Mouse (Mus musculus) C2C12 (cell line): Measurements from ENCODE around the gene Nfyb. TPM values are rescaled to one million over a fixed set of nuclear protein-coding genes. Genes with fewer than 3 reads are reported as not detected.

Source experiments
- H3K27me3 ChIP-seq: one replicate; pipeline ENCODE4 v1.6.1; 2011; ENCODE audit not compliant: control insufficient read depth, insufficient read depth, insufficient read length
- H3K36me3 ChIP-seq: one replicate; pipeline ENCODE4 v1.6.1; 2011; ENCODE audit not compliant: control insufficient read depth, insufficient read depth
- H3K4me3 ChIP-seq: one replicate; pipeline ENCODE4 v1.5.1; 2011; ENCODE audit warnings: mild to moderate bottlenecking, control low read depth; ENCODE audit not compliant: poor library complexity, insufficient read depth, severe bottlenecking
- H3K79me2 ChIP-seq: one replicate; pipeline ENCODE4 v1.6.1; 2011; ENCODE audit not compliant: control insufficient read depth, insufficient read depth
- H3K79me3 ChIP-seq: one replicate; pipeline ENCODE4 v1.6.1; 2011; ENCODE audit warnings: low read depth, control low read depth
- H3ac ChIP-seq: one replicate; pipeline ENCODE3; 2011; ENCODE audit warnings: low read depth; ENCODE audit not compliant: control insufficient read depth, insufficient read length
- CEBPB ChIP-seq: IDR thresholded peaks from one replicate; pipeline ENCODE4 v1.6.1; 2011; ENCODE audit warnings: low read depth, mild to moderate bottlenecking, control low read depth, moderate library complexity
- CTCF ChIP-seq: IDR thresholded peaks from one replicate; pipeline ENCODE4 v1.5.1; 2011; ENCODE audit not compliant: control insufficient read depth, insufficient read depth, insufficient read length
- FOSL1 ChIP-seq: IDR thresholded peaks from one replicate; pipeline ENCODE4 v1.8.0; 2011; ENCODE audit warnings: mild to moderate bottlenecking, low read length; ENCODE audit not compliant: poor library complexity, insufficient read depth, severe bottlenecking
- MAX ChIP-seq: IDR thresholded peaks from one replicate; pipeline ENCODE4 v1.6.1; 2011; ENCODE audit warnings: mild to moderate bottlenecking, control low read depth
- MYOD1 ChIP-seq: IDR thresholded peaks from one replicate; pipeline ENCODE4 v1.6.1; 2011; ENCODE audit warnings: low read depth; ENCODE audit not compliant: control insufficient read depth, insufficient read length
- MYOG ChIP-seq: IDR thresholded peaks from one replicate; pipeline ENCODE4 v1.6.1; 2011; ENCODE audit not compliant: control insufficient read depth, insufficient read length; ENCODE audit errors: extremely low read depth
- USF1 ChIP-seq: IDR thresholded peaks from one replicate; pipeline ENCODE4 v1.6.1; 2011; ENCODE audit warnings: low read depth, mild to moderate bottlenecking, control low read depth, moderate library complexity
- long read RNA-seq, 2 experiments: library from polyadenylated mRNA; unstranded; transcript quantifications; one replicate each; pipeline ENCODE4 v2.0.0; 2019 to 2020
- polyA plus RNA-seq: library from polyadenylated mRNA; unstranded; fragments of >200 nt; fragmentation: generic; extraction: Trizol; gene quantifications from one replicate; pipeline ENCODE4 v1.2.1, GENCODE M21; 2012; ENCODE audit warnings: missing spikeins

Gene Nfyb
- polyA plus RNA-seq, result 11.9 TPM
- long read RNA-seq, experiment 1, transcript Nfyb-204 (8 exons, 2,554 nt), result major isoform, 21 of 24 reads
- long read RNA-seq, experiment 1, partial matches to known transcripts, result 1 of 24 reads
- long read RNA-seq, experiment 1, other reads (novel, unspliced or antisense), result 2 of 24 reads
- long read RNA-seq, experiment 2, transcript Nfyb-204 (8 exons, 2,554 nt), result major isoform, 91 of 102 reads
- long read RNA-seq, experiment 2, partial matches to known transcripts, result 3 of 102 reads
- long read RNA-seq, experiment 2, other reads (novel, unspliced or antisense), result 8 of 102 reads

GRCm38 (mm10) chr10:82763840-82764631, at the start of gene Nfyb:
Gene Nfyb, minus strand, starts transcription at chr10:82764144.
- TF ChIP-seq MAX (peak; percentile 50), USF1 (no peak)

GRCm38 (mm10) chr10:82811855-82812431, 48.0 kb upstream of the Nfyb start:
- H3K4me3 ChIP-seq, result peak overlapping the region; percentile 14
- TF ChIP-seq MAX (no peak), CTCF (peak; percentile 86), MYOD1 (no peak), MYOG (no peak), USF1 (no peak), FOSL1 (no peak), CEBPB (no peak)
- H3ac ChIP-seq, result peak overlapping the region; percentile 25
- no peaks in the 10 kb centered on the region for H3K79me2 ChIP-seq
- H3K36me3 ChIP-seq, result no peaks in the 10 kb centered on the region
- H3K79me3 ChIP-seq, result no peaks in the 10 kb centered on the region
- no peaks in the 10 kb centered on the region for H3K27me3 ChIP-seq

More at GRCm38 (mm10) chr10:82763840-82764631, at the start of gene Nfyb:
- Histone ChIP-seq H3K36me3 (peaks cover 25% of the 10 kb centered on the region), H3K27me3 (no peaks in the 10 kb centered on the region), H3K79me3 (peaks cover 33% of the 10 kb centered on the region), H3K79me2 (peaks cover 44% of the 10 kb centered on the region), H3ac (peak within 1 kb of the TSS; percentile 74), H3K4me3 (peak within 1 kb of the TSS; percentile 85)

- Histone ChIP-seq H3K79me2 (no peaks in the 10 kb centered on the region), H3K4me3 (no peak overlapping the region), H3ac (no peak overlapping the region), H3K27me3 (no peaks in the 10 kb centered on the region), H3K36me3 (no peaks in the 10 kb centered on the region), H3K79me3 (no peaks in the 10 kb centered on the region)
- TF ChIP-seq MAX (no peak), CEBPB (no peak), USF1 (no peak), MYOG (no peak), FOSL1 (no peak), MYOD1 (no peak), CTCF (no peak)
These were observed 45.4 kb upstream of the Nfyb start for GRCm38 (mm10) chr10:82809352-82809751.

- no peaks in the 10 kb centered on the region for H3K36me3 ChIP-seq
- no peaks in the 10 kb centered on the region for H3K79me3 ChIP-seq
- no peak overlapping the region for H3ac ChIP-seq
- H3K79me2 ChIP-seq, result no peaks in the 10 kb centered on the region
- H3K27me3 ChIP-seq, result no peaks in the 10 kb centered on the region
- TF ChIP-seq MYOD1, result no peak
- TF ChIP-seq MAX, result no peak
- no peak for TF ChIP-seq CEBPB
- TF ChIP-seq USF1, result no peak
- no peak for TF ChIP-seq CTCF
- TF ChIP-seq MYOG, result no peak
- TF ChIP-seq FOSL1, result no peak
- H3K4me3 ChIP-seq, result no peak overlapping the region
These were observed 44.9 kb upstream of the Nfyb start for GRCm38 (mm10) chr10:82808891-82809290.

- no peak overlapping the region for H3ac ChIP-seq
- TF ChIP-seq FOSL1 (no peak), MYOG (no peak), CTCF (no peak), MYOD1 (no peak), CEBPB (no peak), MAX (no peak), USF1 (no peak)
- H3K27me3 ChIP-seq, result no peaks in the 10 kb centered on the region
- H3K4me3 ChIP-seq, result no peak overlapping the region
- no peaks in the 10 kb centered on the region for H3K79me2 ChIP-seq
- no peaks in the 10 kb centered on the region for H3K79me3 ChIP-seq
- no peaks in the 10 kb centered on the region for H3K36me3 ChIP-seq
These were observed 44.2 kb upstream of the Nfyb start for GRCm38 (mm10) chr10:82808155-82808554.
